Mouse (Mus musculus): ENCODE measurements around the gene Smyd3. TPM values are rescaled to one million over a fixed set of nuclear protein-coding genes. Genes with fewer than 3 reads are reported as not detected.

Gene Smyd3
- polyA plus RNA-seq, 2 experiments from 2014 or later = 46.9 to 47.9 TPM

DNA sequence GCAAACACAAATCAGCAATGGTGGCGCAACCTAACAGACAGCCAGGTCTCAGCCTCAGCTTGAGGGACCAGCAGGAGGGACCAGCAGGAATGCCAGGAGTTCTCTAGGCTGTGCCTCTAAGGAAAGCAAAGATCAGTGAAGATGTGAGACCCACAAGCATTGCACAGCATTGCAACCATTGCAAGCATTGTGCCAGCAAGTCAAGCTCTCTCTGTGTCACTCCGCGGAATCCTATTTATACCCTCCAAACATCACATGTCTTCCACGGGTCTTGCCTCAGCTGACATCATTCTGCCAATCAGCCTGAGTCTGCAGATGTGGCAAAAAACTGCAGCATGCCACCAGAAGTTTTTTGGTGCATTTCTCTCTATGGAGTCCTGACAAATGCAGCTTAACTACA, 577.5 kb downstream of the Smyd3 start:
- ATAC-seq = no peak

DNA sequence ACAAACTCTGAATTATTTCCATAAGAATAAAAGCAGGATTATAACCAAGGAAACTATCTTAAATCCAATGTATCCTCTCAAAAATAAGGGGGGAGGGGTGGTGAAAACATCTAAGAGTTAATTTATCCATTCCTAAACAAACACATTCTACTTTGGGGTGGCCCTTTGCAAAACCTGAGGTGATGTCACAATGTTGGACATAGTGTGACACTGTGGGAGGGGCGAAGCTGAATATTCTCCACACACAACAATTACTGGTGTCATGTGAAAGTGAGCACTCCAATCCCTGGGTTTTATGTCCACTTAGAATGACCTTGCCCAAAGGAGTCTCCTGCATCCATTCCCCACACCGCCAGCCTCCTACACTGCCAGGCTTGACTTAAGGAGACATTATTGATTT, 580.9 kb downstream of the Smyd3 start:
- no peak for ATAC-seq

DNA sequence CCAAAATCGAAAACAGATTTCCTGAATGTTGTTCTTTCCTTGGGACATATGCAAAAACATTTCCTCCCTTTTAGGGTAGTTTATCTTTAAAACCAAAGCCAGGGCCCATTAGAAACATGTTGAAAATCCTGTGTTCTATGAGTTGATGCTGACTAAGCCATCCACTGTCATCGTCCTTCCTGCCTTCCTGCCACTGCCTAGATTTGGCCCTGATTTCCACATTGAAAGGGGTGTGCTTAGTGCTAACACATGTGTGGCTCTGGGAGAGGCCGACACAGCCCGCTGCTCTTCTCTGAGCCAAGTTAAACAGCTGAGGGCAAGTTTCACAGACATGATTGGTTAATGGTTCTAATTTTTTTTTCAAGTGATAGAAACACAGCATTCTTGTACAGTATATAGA, 581.4 kb downstream of the Smyd3 start:
- no peak for ATAC-seq

DNA sequence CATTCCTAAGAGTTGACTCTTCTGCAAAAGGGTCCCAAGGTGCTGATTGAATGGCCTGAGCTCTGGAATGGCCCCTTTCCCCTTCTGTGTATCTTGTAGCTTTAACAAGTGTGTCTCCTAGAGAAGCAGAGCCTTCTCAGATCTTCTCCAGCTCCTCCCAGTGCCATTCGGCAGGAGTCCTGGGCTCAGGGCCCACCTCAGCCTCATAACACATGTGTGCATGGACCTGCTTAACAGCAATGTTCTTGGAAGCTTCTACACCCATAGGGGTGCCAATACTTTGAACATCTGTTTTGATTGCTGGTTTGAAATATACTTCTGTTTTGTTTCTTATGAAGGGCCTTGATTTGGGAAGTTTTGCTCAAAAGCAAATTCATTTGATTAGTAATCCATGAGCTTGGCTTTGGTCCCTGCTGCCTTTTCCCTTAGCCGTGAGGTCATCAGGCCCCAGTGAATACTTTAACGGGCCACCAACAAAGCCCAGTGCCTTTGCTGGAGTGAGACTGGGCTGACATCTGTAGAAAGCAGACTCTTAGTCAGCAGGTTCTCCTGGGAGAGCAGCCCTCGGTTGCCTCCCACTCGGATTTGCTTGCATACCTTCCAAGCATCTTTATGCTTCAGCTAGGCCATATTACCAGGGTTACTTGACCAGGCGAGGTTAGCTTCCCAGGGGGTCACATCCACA, 583.7 kb downstream of the Smyd3 start:
- no peak for ATAC-seq

DNA sequence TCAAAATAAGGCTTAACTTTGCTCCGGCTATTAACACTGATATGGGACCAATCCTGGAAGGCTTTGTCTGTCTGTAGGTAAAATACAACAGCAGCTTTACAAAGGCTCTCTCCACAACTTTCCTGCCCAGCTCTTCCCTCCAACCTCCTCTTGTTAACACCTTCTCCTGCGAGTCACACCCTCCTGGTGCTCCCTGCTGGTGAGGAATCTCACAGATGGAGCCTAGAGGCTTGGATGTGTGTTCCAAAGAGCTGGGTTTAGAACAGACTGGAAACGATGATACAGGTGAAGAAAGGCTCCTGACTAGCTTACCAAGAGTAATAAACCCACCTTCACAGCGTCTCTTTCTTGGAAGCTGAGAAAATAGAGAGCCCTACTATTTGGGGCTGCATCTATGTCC, 588.3 kb downstream of the Smyd3 start:
- ATAC-seq = no peak

DNA sequence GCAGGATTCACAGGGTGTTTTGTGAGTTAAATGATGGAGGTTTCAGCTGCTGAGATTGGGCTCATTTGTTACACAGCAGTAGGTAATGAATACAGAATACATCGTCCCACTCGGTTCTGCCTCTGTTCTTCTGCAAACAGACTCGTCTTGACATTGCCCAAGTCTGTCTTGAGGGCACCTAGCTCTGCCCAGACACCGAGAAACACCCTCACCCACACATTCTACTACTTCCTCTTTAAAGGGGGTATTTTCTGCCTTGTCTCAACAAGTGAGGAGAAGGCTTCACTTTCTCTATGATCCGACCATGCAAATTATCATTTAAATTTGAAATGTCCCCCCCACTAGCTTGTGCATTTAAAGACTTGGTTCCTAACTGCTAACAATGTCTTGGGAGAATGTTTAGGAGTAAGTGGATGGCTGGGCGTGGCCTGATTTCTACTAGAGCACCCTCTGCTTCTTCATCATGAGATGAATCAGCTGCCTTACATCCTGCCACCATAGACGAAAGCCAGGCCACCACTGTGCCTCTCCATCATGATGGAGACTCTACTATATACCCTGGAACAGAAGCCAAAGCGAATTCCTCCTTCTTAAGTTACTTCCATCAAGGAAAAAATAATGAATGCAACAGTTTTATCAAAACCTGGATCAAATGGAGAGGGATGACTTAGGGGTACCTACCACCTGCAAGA, 593.2 kb downstream of the Smyd3 start:
- no peak for ATAC-seq

DNA sequence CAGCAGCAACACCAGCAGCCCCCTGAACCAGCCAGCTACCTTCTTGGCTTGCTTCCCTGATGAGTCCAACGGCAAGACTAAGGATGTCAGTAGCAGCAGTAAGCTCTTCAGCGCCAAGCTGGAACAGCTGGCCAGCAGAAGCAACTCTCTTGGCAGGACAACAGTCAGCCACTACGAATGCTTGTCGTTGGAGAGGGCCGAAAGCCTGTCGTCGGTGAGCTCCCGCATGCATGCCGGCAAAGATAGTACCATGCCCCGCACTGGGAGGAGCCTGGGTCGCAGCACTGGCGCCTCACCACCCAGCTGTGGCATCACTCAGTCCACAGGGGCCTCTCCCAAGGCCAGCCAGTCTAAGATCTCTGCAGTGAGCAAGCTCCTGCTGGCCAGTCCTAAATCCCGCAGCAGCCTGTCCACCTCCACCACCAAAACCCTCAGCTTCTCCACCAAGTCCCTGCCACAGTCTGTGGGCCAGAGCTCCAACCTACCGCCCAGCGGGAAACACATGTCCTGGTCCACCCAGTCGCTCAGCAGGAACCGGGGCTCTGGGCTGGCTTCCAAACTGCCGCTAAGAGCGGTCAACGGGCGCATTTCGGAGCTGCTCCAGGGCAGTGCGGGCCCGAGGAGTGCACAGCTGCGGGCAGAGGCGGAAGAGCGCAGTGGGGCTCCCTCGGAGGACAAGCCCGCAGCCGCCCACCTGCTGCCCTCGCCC, 600.5 kb downstream of the Smyd3 start:
- no peak for ATAC-seq

DNA sequence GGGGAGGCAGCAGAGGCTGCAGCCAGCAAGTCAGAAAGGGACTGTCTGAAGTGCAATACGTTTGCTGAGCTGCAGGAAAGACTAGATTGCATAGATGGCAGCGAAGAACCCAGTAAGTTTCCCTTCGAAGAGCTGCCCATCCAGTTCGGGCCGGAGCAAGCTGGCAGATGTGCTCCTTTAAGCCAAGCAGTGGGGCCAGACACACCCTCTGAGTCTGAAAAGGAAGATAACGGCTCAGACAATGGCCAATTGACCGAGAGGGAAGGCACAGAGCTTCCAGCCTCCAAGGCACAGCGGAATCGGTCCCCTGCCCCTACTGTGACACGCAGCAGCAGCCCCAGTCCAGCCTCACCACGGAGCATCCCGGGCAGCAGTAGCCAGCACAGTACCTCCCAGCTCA, 602.8 kb downstream of the Smyd3 start:
- no peak for ATAC-seq

DNA sequence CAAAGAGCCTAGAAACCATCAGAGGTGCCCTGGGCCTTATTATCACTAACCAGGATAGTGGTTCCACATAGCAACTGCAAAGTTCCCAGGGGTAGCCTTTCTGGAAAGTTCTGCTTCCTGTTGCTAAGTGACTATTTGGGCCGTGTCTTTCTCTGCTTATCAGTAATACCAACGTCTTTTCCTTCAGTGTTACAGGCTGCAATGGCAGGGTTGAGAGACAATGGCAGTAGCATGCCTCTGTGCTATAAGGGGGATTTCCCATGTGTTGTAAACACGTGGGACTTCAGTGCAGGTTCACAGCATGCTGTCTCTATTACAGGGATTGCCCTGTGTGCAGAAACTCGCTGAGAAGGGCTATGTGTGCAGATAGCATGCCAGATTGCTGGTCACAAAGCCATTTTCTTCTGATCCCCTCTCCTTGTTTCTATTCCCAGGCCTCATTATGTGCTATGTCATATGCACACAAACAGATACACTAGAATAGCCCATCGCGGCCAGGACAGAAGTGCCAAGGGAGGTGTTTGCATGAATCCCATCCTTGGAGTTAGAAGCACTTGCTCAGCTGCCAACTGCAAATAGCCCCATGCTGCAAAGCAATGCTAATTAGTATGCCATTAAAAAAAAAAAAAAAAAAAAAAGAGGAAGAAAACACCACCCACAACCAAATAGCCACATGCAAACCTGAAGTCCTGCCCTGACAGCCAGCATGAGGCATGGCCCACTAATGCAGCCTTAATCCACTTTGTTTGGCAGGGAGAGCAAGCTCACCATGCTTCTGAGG, 604.7 kb downstream of the Smyd3 start:
- ATAC-seq = no peak

DNA sequence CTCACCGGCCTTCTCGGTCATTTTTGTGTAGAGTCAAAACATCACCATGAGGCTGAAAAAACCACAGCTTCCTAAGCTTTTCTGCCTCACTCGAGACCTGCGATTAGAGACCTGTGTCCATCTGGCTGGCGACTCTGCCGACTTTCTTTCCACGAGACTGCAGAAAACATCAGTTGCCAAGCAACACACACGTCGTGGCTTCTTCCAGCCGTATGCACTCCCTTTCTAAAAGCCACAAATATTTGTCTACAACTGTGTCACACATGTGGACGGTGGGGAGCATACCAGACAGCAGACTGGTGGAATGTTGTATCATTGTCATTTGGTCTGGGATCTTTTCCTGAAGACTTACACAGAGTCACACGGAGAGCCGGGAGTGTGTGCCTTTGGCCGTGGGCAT, 606.9 kb downstream of the Smyd3 start:
- ATAC-seq = no peak

Other genes starting within 250 kb of the Smyd3 start
- 10 to 100 TPM; 29.1 to 33.3 TPM for gene Tfb2m, start 28.2 kb upstream of the Smyd3 start, polyA plus RNA-seq (2017; shearing (Covaris generic))
- gene Cnst, start 28.3 kb upstream of the Smyd3 start, polyA plus RNA-seq (2017; shearing (Covaris generic)) = 10 to 100 TPM; 15.5 to 22.3 TPM
- 10 to 100 TPM; 10.1 to 16.1 TPM for gene Sccpdh, start 150.2 kb upstream of the Smyd3 start, polyA plus RNA-seq (2017; shearing (Covaris generic))
- gene Kif28, start 227.2 kb upstream of the Smyd3 start, polyA plus RNA-seq (2017; shearing (Covaris generic)) = not detected

All from CD4-positive, CD25-positive, alpha-beta regulatory T cell, adult 4 months (primary cell).